Mouse (Mus musculus): ENCODE results near the gene Crybg1. TPM values are rescaled to one million over a fixed set of nuclear protein-coding genes. Genes with fewer than 3 reads are reported as not detected.
"Not testable (repeated sequence)": the region's sequence is repeated elsewhere in the genome, so short reads cannot be mapped to it uniquely, and the experiment has no call there.

Gene Crybg1
- polyA plus RNA-seq, 1 experiment from 2014 or later = 0.16 TPM

GRCm38 (mm10) chr10:43980742-43981141 lies 167.9 kb downstream of the Crybg1 start:
- not testable (repeated sequence) for H3K4me2 ChIP-seq (ENCODE audit: low read length)

GRCm38 (mm10) chr10:43980080-43980479 lies 168.6 kb downstream of the Crybg1 start:
- ATAC-seq = no peak
- H3K9me3 ChIP-seq (ENCODE audit: control insufficient read depth, low read length) = no peaks in the 10 kb centered on the region

More at GRCm38 (mm10) chr10:43980742-43981141, 167.9 kb downstream of the Crybg1 start:
- not testable (repeated sequence) for H3K27ac ChIP-seq (ENCODE audit: low read depth, low read length); H3K36me3 ChIP-seq (ENCODE audit: control insufficient read depth, insufficient read depth, low read length); H3K27me3 ChIP-seq (replicated peaks; ENCODE audit: control insufficient read depth, insufficient read depth, low read length); H3K4me1 ChIP-seq (ENCODE audit: control insufficient read depth, insufficient read depth, low read depth, low read length); H3K9ac ChIP-seq (ENCODE audit: low read depth, low read length); H3K9me3 ChIP-seq (ENCODE audit: control insufficient read depth, low read length); H3K4me3 ChIP-seq (ENCODE audit: low read length); ATAC-seq
- WGBS = 84% methylated on average over 3 of the region's 3 CpGs

DNA sequence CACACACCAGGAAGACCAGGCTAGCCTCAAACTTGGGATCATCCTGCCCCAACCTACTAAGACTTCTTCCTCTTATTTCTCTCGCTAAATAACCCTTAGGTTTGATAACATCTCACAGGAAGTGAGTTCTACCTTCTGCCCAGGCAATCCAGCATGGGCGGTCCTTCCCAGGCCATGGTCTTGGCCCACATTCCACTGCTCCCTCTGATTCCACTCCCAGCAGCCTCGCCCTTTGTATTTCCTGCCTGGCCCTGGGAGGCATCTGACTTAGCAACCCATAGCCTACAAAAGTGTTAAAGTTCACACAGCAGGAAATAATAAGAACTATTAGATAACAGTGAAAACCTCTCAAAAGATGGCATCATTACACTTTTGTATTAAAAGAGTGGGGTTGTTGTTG lies 171.3 kb downstream of the Crybg1 start:
- Histone ChIP-seq H3K9ac (ENCODE audit: low read depth, low read length) (no peak overlapping the region), H3K9me3 (ENCODE audit: control insufficient read depth, low read length) (no peaks in the 10 kb centered on the region), H3K36me3 (ENCODE audit: control insufficient read depth, insufficient read depth, low read length) (no peaks in the 10 kb centered on the region), H3K27ac (ENCODE audit: low read depth, low read length) (no peak overlapping the region), H3K4me2 (ENCODE audit: low read length) (no peak overlapping the region), H3K4me1 (ENCODE audit: control insufficient read depth, insufficient read depth, low read depth, low read length) (no peaks in the 10 kb centered on the region), H3K4me3 (ENCODE audit: low read length) (no peak overlapping the region), H3K27me3 (replicated peaks; ENCODE audit: control insufficient read depth, insufficient read depth, low read length) (no peaks in the 10 kb centered on the region)
- 85% methylated on average over 3 of the region's 3 CpGs for WGBS
- ATAC-seq = no peak

More at GRCm38 (mm10) chr10:43980080-43980479, 168.6 kb downstream of the Crybg1 start:
- Histone ChIP-seq H3K4me1 (ENCODE audit: control insufficient read depth, insufficient read depth, low read depth, low read length) (no peaks in the 10 kb centered on the region), H3K36me3 (ENCODE audit: control insufficient read depth, insufficient read depth, low read length) (no peaks in the 10 kb centered on the region), H3K4me2 (ENCODE audit: low read length) (no peak overlapping the region), H3K4me3 (ENCODE audit: low read length) (no peak overlapping the region), H3K27me3 (replicated peaks; ENCODE audit: control insufficient read depth, insufficient read depth, low read length) (no peaks in the 10 kb centered on the region), H3K27ac (ENCODE audit: low read depth, low read length) (no peak overlapping the region), H3K9ac (ENCODE audit: low read depth, low read length) (no peak overlapping the region)
- WGBS = 82% methylated on average over 1 of the region's 1 CpGs

DNA sequence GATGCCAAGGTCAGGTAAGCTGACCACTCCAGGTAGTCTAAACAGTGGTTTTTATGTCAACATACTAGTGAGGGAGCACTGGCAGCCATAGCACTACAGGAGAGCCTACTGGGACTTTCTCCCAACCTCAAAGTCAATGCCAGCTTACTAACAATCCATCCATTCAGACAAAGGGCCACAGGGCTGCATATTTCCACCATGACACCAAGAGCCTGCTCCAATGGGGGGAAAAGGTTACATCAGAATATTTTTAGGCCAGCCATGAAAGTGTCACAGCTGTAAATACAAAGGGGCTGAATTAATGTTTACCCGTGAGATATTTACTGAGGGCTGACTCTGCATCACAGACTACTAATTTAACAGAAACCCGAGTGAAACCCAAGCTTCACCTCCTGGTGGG lies 175.4 kb downstream of the Crybg1 start:
- Histone ChIP-seq H3K4me3 (ENCODE audit: low read length) (no peak overlapping the region), H3K27me3 (replicated peaks; ENCODE audit: control insufficient read depth, insufficient read depth, low read length) (no peaks in the 10 kb centered on the region), H3K4me1 (ENCODE audit: control insufficient read depth, insufficient read depth, low read depth, low read length) (no peaks in the 10 kb centered on the region), H3K36me3 (ENCODE audit: control insufficient read depth, insufficient read depth, low read length) (no peaks in the 10 kb centered on the region), H3K9ac (ENCODE audit: low read depth, low read length) (no peak overlapping the region), H3K4me2 (ENCODE audit: low read length) (no peak overlapping the region), H3K9me3 (ENCODE audit: control insufficient read depth, low read length) (no peaks in the 10 kb centered on the region), H3K27ac (ENCODE audit: low read depth, low read length) (no peak overlapping the region)
- ATAC-seq = no peak
- WGBS = 41% methylated on average over 2 of the region's 2 CpGs

GRCm38 (mm10) chr10:43964943-43965342 lies 183.7 kb downstream of the Crybg1 start:
- no peak overlapping the region for H3K4me3 ChIP-seq (ENCODE audit: low read length)
- no peak overlapping the region for H3K4me2 ChIP-seq (ENCODE audit: low read length)
- no peak for ATAC-seq
- no peaks in the 10 kb centered on the region for H3K4me1 ChIP-seq (ENCODE audit: control insufficient read depth, insufficient read depth, low read depth, low read length)
- H3K27me3 ChIP-seq (replicated peaks; ENCODE audit: control insufficient read depth, insufficient read depth, low read length) = no peaks in the 10 kb centered on the region
- H3K36me3 ChIP-seq (ENCODE audit: control insufficient read depth, insufficient read depth, low read length) = no peaks in the 10 kb centered on the region
- no peak overlapping the region for H3K27ac ChIP-seq (ENCODE audit: low read depth, low read length)
- no peak overlapping the region for H3K9ac ChIP-seq (ENCODE audit: low read depth, low read length)
- H3K9me3 ChIP-seq (ENCODE audit: control insufficient read depth, low read length) = no peaks in the 10 kb centered on the region
- 59% methylated on average over 2 of the region's 2 CpGs for WGBS

- Histone ChIP-seq H3K4me3 (ENCODE audit: low read length) (no peak overlapping the region), H3K36me3 (ENCODE audit: control insufficient read depth, insufficient read depth, low read length) (no peaks in the 10 kb centered on the region), H3K27ac (ENCODE audit: low read depth, low read length) (no peak overlapping the region), H3K9ac (ENCODE audit: low read depth, low read length) (no peak overlapping the region), H3K9me3 (ENCODE audit: control insufficient read depth, low read length) (no peaks in the 10 kb centered on the region), H3K4me1 (ENCODE audit: control insufficient read depth, insufficient read depth, low read depth, low read length) (no peaks in the 10 kb centered on the region), H3K27me3 (replicated peaks; ENCODE audit: control insufficient read depth, insufficient read depth, low read length) (no peaks in the 10 kb centered on the region), H3K4me2 (ENCODE audit: low read length) (no peak overlapping the region)
- peak; percentile 73 for ATAC-seq
These were observed 194.7 kb downstream of the Crybg1 start for GRCm38 (mm10) chr10:43953942-43954341.

DNA sequence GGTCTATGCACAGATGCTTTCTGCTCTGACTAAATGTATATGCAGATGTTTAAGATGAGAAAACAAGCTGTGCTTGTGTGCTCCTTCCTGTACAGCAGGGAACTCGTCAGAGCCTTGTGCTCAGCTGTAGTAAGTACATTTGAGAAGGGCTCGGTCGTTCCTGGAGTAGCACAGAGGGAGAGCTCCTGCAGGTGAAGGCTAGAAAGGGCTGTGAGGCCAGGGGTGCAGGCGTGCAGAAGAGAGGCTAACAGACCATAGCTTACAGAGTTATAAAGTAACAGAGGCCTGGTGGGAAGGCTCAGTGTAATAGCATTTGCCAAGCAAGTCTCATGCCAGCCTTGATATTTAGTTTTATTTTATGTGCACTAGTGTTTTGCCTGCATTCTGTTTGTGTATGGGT lies 203.2 kb downstream of the Crybg1 start:
- ATAC-seq = no peak
- Histone ChIP-seq H3K27ac (ENCODE audit: low read depth, low read length) (no peak overlapping the region), H3K4me3 (ENCODE audit: low read length) (no peak overlapping the region), H3K4me2 (ENCODE audit: low read length) (no peak overlapping the region), H3K4me1 (ENCODE audit: control insufficient read depth, insufficient read depth, low read depth, low read length) (no peaks in the 10 kb centered on the region), H3K36me3 (ENCODE audit: control insufficient read depth, insufficient read depth, low read length) (no peaks in the 10 kb centered on the region), H3K27me3 (replicated peaks; ENCODE audit: control insufficient read depth, insufficient read depth, low read length) (no peaks in the 10 kb centered on the region), H3K9me3 (ENCODE audit: control insufficient read depth, low read length) (no peaks in the 10 kb centered on the region), H3K9ac (ENCODE audit: low read depth, low read length) (no peak overlapping the region)
- 74% methylated on average over 4 of the region's 4 CpGs for WGBS

DNA sequence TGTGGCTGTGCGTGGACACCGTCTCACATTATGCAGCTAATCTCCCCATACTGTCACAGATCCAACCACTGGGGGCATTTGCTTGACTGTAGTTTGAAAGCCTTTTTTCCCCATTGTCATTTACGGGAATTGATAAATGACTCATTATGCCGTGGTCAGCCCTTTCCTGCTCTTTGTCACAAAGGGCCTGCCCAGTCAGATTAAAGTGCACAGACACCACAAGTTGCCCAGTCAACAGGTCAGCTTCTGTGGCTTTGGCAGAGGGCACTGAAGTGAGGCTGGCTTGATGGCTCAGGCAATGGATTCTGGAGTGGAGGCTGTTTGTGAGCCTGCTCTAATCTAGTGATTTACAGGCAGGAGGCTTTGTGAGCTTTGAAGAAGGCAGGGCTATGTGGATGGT lies 204.9 kb downstream of the Crybg1 start:
- no peak overlapping the region for H3K27ac ChIP-seq (ENCODE audit: low read depth, low read length)
- no peaks in the 10 kb centered on the region for H3K9me3 ChIP-seq (ENCODE audit: control insufficient read depth, low read length)
- no peak overlapping the region for H3K9ac ChIP-seq (ENCODE audit: low read depth, low read length)
- no peaks in the 10 kb centered on the region for H3K4me1 ChIP-seq (ENCODE audit: control insufficient read depth, insufficient read depth, low read depth, low read length)
- no peaks in the 10 kb centered on the region for H3K27me3 ChIP-seq (replicated peaks; ENCODE audit: control insufficient read depth, insufficient read depth, low read length)
- WGBS = 33% methylated on average over 4 of the region's 4 CpGs
- H3K4me3 ChIP-seq (ENCODE audit: low read length) = no peak overlapping the region
- H3K36me3 ChIP-seq (ENCODE audit: control insufficient read depth, insufficient read depth, low read length) = no peaks in the 10 kb centered on the region
- H3K4me2 ChIP-seq (ENCODE audit: low read length) = no peak overlapping the region
- no peak for ATAC-seq

- H3K36me3 ChIP-seq (ENCODE audit: control insufficient read depth, insufficient read depth, low read length) = no peaks in the 10 kb centered on the region
- 81% methylated on average over 6 of the region's 6 CpGs for WGBS
These were observed 209.5 kb downstream of the Crybg1 start for GRCm38 (mm10) chr10:43939136-43939662.

GRCm38 (mm10) chr10:43928596-43928995 lies 220.1 kb downstream of the Crybg1 start:
- Histone ChIP-seq H3K27ac (ENCODE audit: low read depth, low read length) (no peak overlapping the region), H3K4me3 (ENCODE audit: low read length) (no peak overlapping the region), H3K4me2 (ENCODE audit: low read length) (no peak overlapping the region), H3K27me3 (replicated peaks; ENCODE audit: control insufficient read depth, insufficient read depth, low read length) (no peaks in the 10 kb centered on the region), H3K9me3 (ENCODE audit: control insufficient read depth, low read length) (no peaks in the 10 kb centered on the region), H3K36me3 (ENCODE audit: control insufficient read depth, insufficient read depth, low read length) (0 out of 2 replicates have a peak, but pooled peaks cover 5% of the 10 kb centered on the region), H3K9ac (ENCODE audit: low read depth, low read length) (no peak overlapping the region), H3K4me1 (ENCODE audit: control insufficient read depth, insufficient read depth, low read depth, low read length) (no peaks in the 10 kb centered on the region)
- WGBS = 59% methylated on average over 5 of the region's 5 CpGs
- no peak for ATAC-seq

More at GRCm38 (mm10) chr10:43939136-43939662, 209.5 kb downstream of the Crybg1 start:
- Histone ChIP-seq H3K4me3 (ENCODE audit: low read length) (no peak overlapping the region), H3K4me1 (ENCODE audit: control insufficient read depth, insufficient read depth, low read depth, low read length) (no peaks in the 10 kb centered on the region), H3K9me3 (ENCODE audit: control insufficient read depth, low read length) (no peaks in the 10 kb centered on the region), H3K27ac (ENCODE audit: low read depth, low read length) (no peak overlapping the region), H3K4me2 (ENCODE audit: low read length) (no peak overlapping the region), H3K9ac (ENCODE audit: low read depth, low read length) (no peak overlapping the region), H3K27me3 (replicated peaks; ENCODE audit: control insufficient read depth, insufficient read depth, low read length) (no peaks in the 10 kb centered on the region)
- ATAC-seq = no peak

Data from hindbrain, embryonic 16.5 days (tissue).